Mouse (Mus musculus) myocyte (in vitro differentiated cells): ENCODE data around the gene Abhd8.

ENCODE experiments used
- CEBPB ChIP-seq: IDR thresholded peaks from 2 replicates; pipeline ENCODE4 v1.6.1; 2011; ENCODE audit warnings: mild to moderate bottlenecking, moderate library complexity; ENCODE audit not compliant: poor library complexity, insufficient read depth, severe bottlenecking
- MAX ChIP-seq: IDR thresholded peaks from one replicate; pipeline ENCODE4 v1.6.1; 2011; ENCODE audit warnings: low read depth, mild to moderate bottlenecking, control low read depth
- POLR2A ChIP-seq: IDR thresholded peaks from one replicate; pipeline ENCODE4 v1.6.1; 2011; ENCODE audit warnings: low read depth, mild to moderate bottlenecking, control low read depth, moderate library complexity; ENCODE audit not compliant: insufficient read length
- POLR2AphosphoS2 ChIP-seq: IDR thresholded peaks from one replicate; pipeline ENCODE4 v1.6.1; 2011; ENCODE audit warnings: low read depth, control low read depth; ENCODE audit not compliant: insufficient read length
- REST ChIP-seq: IDR thresholded peaks from one replicate; pipeline ENCODE4 v1.6.1; 2011; ENCODE audit warnings: mild to moderate bottlenecking, control low read depth, moderate library complexity; ENCODE audit not compliant: insufficient read depth, insufficient read length
- SRF ChIP-seq: IDR thresholded peaks from one replicate; pipeline ENCODE4 v1.6.1; 2011; ENCODE audit warnings: low read depth; ENCODE audit not compliant: control insufficient read depth, insufficient read length
- TCF12 ChIP-seq: IDR thresholded peaks from one replicate; pipeline ENCODE4 v1.6.1; 2011; ENCODE audit warnings: mild to moderate bottlenecking, control low read depth; ENCODE audit not compliant: poor library complexity, insufficient read depth, severe bottlenecking
- USF1 ChIP-seq: IDR thresholded peaks from one replicate; pipeline ENCODE4 v1.6.1; 2011; ENCODE audit warnings: low read depth, mild to moderate bottlenecking, control low read depth, moderate library complexity

- TF ChIP-seq USF1 = no peak
- TF ChIP-seq MAX = no peak
- TF ChIP-seq POLR2A = no peak
- no peak for TF ChIP-seq POLR2AphosphoS2
- TF ChIP-seq TCF12 = no peak
- no peak for TF ChIP-seq CEBPB
- TF ChIP-seq REST = no peak
- TF ChIP-seq SRF = no peak
Measured at GRCm38 (mm10) chr8:71456906-71457305, 6.5 kb downstream of the Abhd8 start.
